ENCODE assay signal across 12 mouse cellular contexts in the genomic region with DNA sequence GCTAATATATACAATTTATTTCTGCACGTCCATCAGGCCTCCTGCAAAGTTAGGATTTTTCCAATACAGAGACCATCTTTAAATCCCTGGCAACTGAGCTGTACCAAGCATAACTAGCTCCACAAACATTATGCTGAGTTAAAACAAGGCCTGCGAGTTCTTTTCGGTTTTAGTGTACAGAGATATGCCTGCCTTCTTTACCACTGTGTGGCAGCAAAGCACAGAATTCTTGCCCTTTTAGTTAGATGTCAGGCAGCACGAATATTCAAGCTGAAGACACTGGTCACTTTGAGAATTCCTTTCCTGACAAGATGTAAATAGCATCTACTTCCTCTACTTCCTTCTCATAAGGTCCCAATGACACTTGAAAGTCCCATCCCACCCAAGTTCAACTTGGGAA. TPM values are rescaled to one million over a fixed set of nuclear protein-coding genes. Genes with fewer than 3 reads are reported as not detected.
DNase-seq lines count a peak whose midpoint lies in the region; ATAC-seq and TF ChIP-seq lines count a peak whose summit lies in the region.
"Had no signal": no experiment of that assay in that cellular context is flagged by ENCODE, and none has a peak within 500 bp of the region (broad histone marks: within the 10 kb centered on the region; RNA-seq: fewer than 3 reads in every experiment).

No protein-coding gene starts in this region.

- no peak overlapping the region for H3K4me3 ChIP-seq in forebrain, postnatal 0 days (ENCODE audit: low read depth, low read length)
- no peak overlapping the region for H3K4me3 ChIP-seq in forebrain, embryonic 11.5 days (ENCODE audit: low read depth, low read length)
- no peak overlapping the region for H3K4me3 ChIP-seq in kidney, embryonic 16.5 days (ENCODE audit: low read length)
- H3K4me3 ChIP-seq: erythroblast, embryonic 14.5 days had no signal

- H3K9ac ChIP-seq in forebrain, postnatal 0 days, result no peak overlapping the region
- no peak overlapping the region for H3K9ac ChIP-seq in forebrain, embryonic 11.5 days (ENCODE audit: low read length)
- H3K9ac ChIP-seq in kidney, embryonic 16.5 days (replicated peaks; ENCODE audit: low read length), result no peak overlapping the region

- H3K4me2 ChIP-seq in forebrain, postnatal 0 days (ENCODE audit: low read depth), result no peak overlapping the region
- no peak overlapping the region for H3K4me2 ChIP-seq in forebrain, embryonic 11.5 days (ENCODE audit: low read depth, low read length, severe bottlenecking)
- H3K4me2 ChIP-seq in kidney, embryonic 16.5 days (replicated peaks; ENCODE audit: low read depth, low read length), result no peak overlapping the region

- DNase-seq in forebrain, postnatal 0 days, result peak; percentile 59
- DNase-seq in forebrain, embryonic 11.5 days (ENCODE audit: low spot score), result no peak
- DNase-seq in kidney, postnatal 14 days, result peak; percentile 38
- DNase-seq in lung, postnatal 10 days, result peak; percentile 53
- no peak for DNase-seq in lung, adult 18-20 months
- DNase-seq in lung, postnatal 36 days, result peak; percentile 39
- no peak for DNase-seq in spleen, postnatal 36 days (ENCODE audit: low spot score in 2 of 2)
- DNase-seq: adrenal gland, postnatal 25 days; cerebellum, adult 9-10 months had no signal

- ATAC-seq in forebrain, postnatal 0 days, result no peak
- ATAC-seq in forebrain, embryonic 11.5 days (replicated peaks; ENCODE audit: low FRiP score), result no peak
- ATAC-seq in kidney, embryonic 16.5 days (ENCODE audit: low FRiP score, low TSS enrichment), result no peak

- 52% methylated on average over 4 of the region's 4 CpGs for WGBS in forebrain, postnatal 0 days
- 64% methylated on average over 4 of the region's 4 CpGs for WGBS in forebrain, embryonic 11.5 days
- WGBS in kidney, embryonic 16.5 days, result 60% methylated on average over 4 of the region's 4 CpGs

- TF ChIP-seq CTCF in forebrain, postnatal 0 days (IDR thresholded peaks at IDR 0.05; ENCODE audit: low read depth), result peak; percentile 70

- no peaks in the 10 kb centered on the region for H3K27me3 ChIP-seq in forebrain, postnatal 0 days (ENCODE audit: insufficient read depth, low read length)
- no peaks in the 10 kb centered on the region for H3K27me3 ChIP-seq in forebrain, embryonic 11.5 days (ENCODE audit: control insufficient read depth, insufficient read depth, low read length)
- no peaks in the 10 kb centered on the region for H3K27me3 ChIP-seq in kidney, embryonic 16.5 days (ENCODE audit: insufficient read depth, low read length)

- H3K9me3 ChIP-seq in forebrain, postnatal 0 days (ENCODE audit: low read length), result no peaks in the 10 kb centered on the region
- no peaks in the 10 kb centered on the region for H3K9me3 ChIP-seq in forebrain, embryonic 11.5 days (ENCODE audit: control insufficient read depth, low read length)
- H3K9me3 ChIP-seq in kidney, embryonic 16.5 days (ENCODE audit: low read length), result no peaks in the 10 kb centered on the region

- H3K36me3 ChIP-seq in forebrain, postnatal 0 days (ENCODE audit: insufficient read depth), result no peaks in the 10 kb centered on the region
- H3K36me3 ChIP-seq in forebrain, embryonic 11.5 days (ENCODE audit: control insufficient read depth, insufficient read depth, low read length), result no peaks in the 10 kb centered on the region
- H3K36me3 ChIP-seq in kidney, embryonic 16.5 days (ENCODE audit: insufficient read depth, low read length), result no peaks in the 10 kb centered on the region

- H3K4me1 ChIP-seq in forebrain, postnatal 0 days (ENCODE audit: insufficient read depth), result no peaks in the 10 kb centered on the region
- H3K4me1 ChIP-seq in forebrain, embryonic 11.5 days (replicated peaks; ENCODE audit: control insufficient read depth, insufficient read depth, low read length), result no peaks in the 10 kb centered on the region
- H3K4me1 ChIP-seq in kidney, embryonic 16.5 days (ENCODE audit: insufficient read depth, low read length), result no peaks in the 10 kb centered on the region

- no peak overlapping the region for H3K27ac ChIP-seq in forebrain, postnatal 0 days (ENCODE audit: low read depth, low read length)
- no peak overlapping the region for H3K27ac ChIP-seq in forebrain, embryonic 11.5 days (ENCODE audit: low read depth, low read length)
- H3K27ac ChIP-seq in kidney, embryonic 16.5 days (ENCODE audit: low read length), result no peak overlapping the region

RNA-seq across cellular contexts. Expression of gene Thada, which starts 8.3 kb away (rescaled TPM):
- 15.7 and 19.2 TPM in 2 replicates for total RNA-seq in forebrain, postnatal 0 days (2014; rRNA removed)
- 1.6 and 2.6 TPM in 2 replicates for polyA plus RNA-seq in forebrain, postnatal 0 days (2015; fragmentation: Nextera tagmentation; extraction: Ambion mirVana)
- 10.9 and 13.8 TPM in 2 replicates for polyA plus RNA-seq in forebrain, embryonic 11.5 days (2014; fragmentation: Nextera tagmentation; extraction: Ambion mirVana)
- 9.2 and 10.6 TPM in 2 replicates for polyA plus RNA-seq in kidney, embryonic 16.5 days (2015; fragmentation: Nextera tagmentation; extraction: Ambion mirVana)

RNA-seq across cellular contexts. Expression of gene Plekhh2, which starts 37.4 kb away (rescaled TPM):
- total RNA-seq in forebrain, postnatal 0 days (2014; rRNA removed), result 2.4 and 3.1 TPM in 2 replicates
- 0.73 and 1.0 TPM in 2 replicates for polyA plus RNA-seq in forebrain, postnatal 0 days (2015; fragmentation: Nextera tagmentation; extraction: Ambion mirVana)
- 3.2 and 3.5 TPM in 2 replicates for polyA plus RNA-seq in forebrain, embryonic 11.5 days (2014; fragmentation: Nextera tagmentation; extraction: Ambion mirVana)
- 10.5 and 12.2 TPM in 2 replicates for polyA plus RNA-seq in kidney, embryonic 16.5 days (2015; fragmentation: Nextera tagmentation; extraction: Ambion mirVana)
- total RNA-seq: monocyte, adult 5-6 weeks had no signal
- polyA plus RNA-seq: erythroblast, embryonic 14.5 days had no signal

Comparison
In these comparisons a context has a peak if more than half of its experiments do, and no peak if none do; other contexts are left out.
1. DNase-seq: peak in forebrain, postnatal 0 days (single experiment), kidney, postnatal 14 days (single experiment), lung, postnatal 10 days (single experiment) and lung, postnatal 36 days (single experiment); none in forebrain, embryonic 11.5 days (single experiment), lung, adult 18-20 months (0 of 2) and spleen, postnatal 36 days (0 of 2).